Mouse (Mus musculus): Measurements from ENCODE around the gene Vmn1r208. TPM values are rescaled to one million over a fixed set of nuclear protein-coding genes. Genes with fewer than 3 reads are reported as not detected.
"Not testable (repeated sequence)": the region's sequence is repeated elsewhere in the genome, so short reads cannot be mapped to it uniquely, and the experiment has no call there.

Vmn1r208 gene
- total and polyA plus RNA-seq, 3 experiments = 0.07 TPM; not detected in 2

DNA sequence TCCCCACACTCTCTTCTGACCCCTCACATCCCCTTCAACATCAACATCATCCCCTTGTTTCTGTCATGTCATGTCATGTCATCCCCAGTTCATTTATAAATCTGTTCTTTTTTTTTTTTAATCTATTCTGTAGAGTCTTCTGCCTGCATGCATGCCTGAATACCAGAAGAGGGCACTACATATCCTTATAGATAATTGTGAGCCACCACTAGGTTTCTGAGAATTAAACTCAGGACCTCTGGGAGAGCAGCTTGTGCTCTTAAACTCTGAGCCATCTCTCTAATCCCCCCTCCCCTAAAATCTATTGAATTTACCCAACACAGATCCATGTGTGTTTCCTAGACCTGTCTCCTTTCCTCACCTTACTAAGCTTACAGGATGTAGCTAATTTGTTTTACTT, 29.7 kb downstream of the Vmn1r208 start:
- H3K9ac ChIP-seq (ENCODE audit: insufficient read depth, low read depth) = no peak overlapping the region
- H3K27ac ChIP-seq (ENCODE audit: insufficient read depth, low read depth) = no peak overlapping the region
- peak; percentile 17 for DNase-seq (ENCODE audit: extremely low read depth)
- in situ Hi-C loops (cut with MboI; ENCODE audit: low pct_ligation_motif_present, low pct_unique_long_range_greater_than_20kb, low sequenced_read_pairs) (no loop called here), dilution Hi-C loops (cut with MboI; ENCODE audit: extremely low pct_ligation_motif_present, extremely low pct_unique_long_range_greater_than_20kb, low sequenced_read_pairs) (no loop called here)
- no peak overlapping the region for H3K4me2 ChIP-seq (ENCODE audit: insufficient read depth, low read depth, poor library complexity, severe bottlenecking)
- peak; percentile 55 for TF ChIP-seq SMC3 (IDR thresholded peaks at IDR 0.05; ENCODE audit: low read depth, low read length)
- peak; percentile 83 for TF ChIP-seq ZNF384 (IDR thresholded peaks at IDR 0.05; ENCODE audit: low read depth, low read length)
- TF ChIP-seq BHLHE40 (IDR thresholded peaks at IDR 0.05; ENCODE audit: low read depth, low read length) = no peak
- TF ChIP-seq ZMIZ1 (IDR thresholded peaks at IDR 0.05; ENCODE audit: low read depth, low read length) = no peak
- TF ChIP-seq RAD21 (IDR thresholded peaks at IDR 0.05; ENCODE audit: low read depth, low read length) = peak; percentile 65
- TF ChIP-seq CTCF (conservative IDR thresholded peaks at IDR 0.05 in 1 of 2, IDR thresholded peaks at IDR 0.05 in 1 of 2; ENCODE audit: low read depth in 2 of 2, low read length in 2 of 2) = peak; percentile 17 to 67; a peak in 3 of 4 replicates
- no peak for TF ChIP-seq JUND (conservative IDR thresholded peaks at IDR 0.05; ENCODE audit: low read depth, low read length)
- peak; percentile 18; the same call in 1 of the 2 replicates for TF ChIP-seq ZC3H11A (IDR thresholded peaks at IDR 0.05; ENCODE audit: low read depth, low read length)
- no peaks in the 10 kb centered on the region for H3K36me3 ChIP-seq (replicated peaks in 1 of 2; ENCODE audit: control insufficient read depth in 1 of 2, insufficient read depth in 1 of 2, low read length in 1 of 2)
- H3K4me3 ChIP-seq (replicated peaks in 1 of 3; ENCODE audit: low read depth in 2 of 3, low read length in 2 of 3, poor library complexity in 1 of 3) = no peak overlapping the region
- no peaks in the 10 kb centered on the region for H3K4me1 ChIP-seq (ENCODE audit: control insufficient read depth in 1 of 2, insufficient read depth in 2 of 2)
- no peaks in the 10 kb centered on the region for H3K9me3 ChIP-seq (replicated peaks; ENCODE audit: low read length)
- no peaks in the 10 kb centered on the region for H3K79me2 ChIP-seq (replicated peaks; ENCODE audit: control insufficient read depth, extremely low read depth, insufficient read depth, poor library complexity, severe bottlenecking)
- no peaks in the 10 kb centered on the region for H3K27me3 ChIP-seq (replicated peaks)

- H3K9ac ChIP-seq (ENCODE audit: insufficient read depth, low read depth); H3K27ac ChIP-seq (ENCODE audit: insufficient read depth, low read depth); H3K79me2 ChIP-seq (replicated peaks; ENCODE audit: control insufficient read depth, extremely low read depth, insufficient read depth, poor library complexity, severe bottlenecking); H3K4me3 ChIP-seq (replicated peaks in 1 of 3; ENCODE audit: low read depth in 2 of 3, low read length in 2 of 3, poor library complexity in 1 of 3); DNase-seq (ENCODE audit: extremely low read depth); H3K9me3 ChIP-seq (replicated peaks; ENCODE audit: low read length); dilution Hi-C loops (cut with MboI; ENCODE audit: extremely low pct_ligation_motif_present, extremely low pct_unique_long_range_greater_than_20kb, low sequenced_read_pairs); H3K4me2 ChIP-seq (ENCODE audit: insufficient read depth, low read depth, poor library complexity, severe bottlenecking); H3K36me3 ChIP-seq (replicated peaks in 1 of 2; ENCODE audit: control insufficient read depth in 1 of 2, insufficient read depth in 1 of 2, low read length in 1 of 2); H3K4me1 ChIP-seq (ENCODE audit: control insufficient read depth in 1 of 2, insufficient read depth in 2 of 2); H3K27me3 ChIP-seq (replicated peaks); in situ Hi-C loops (cut with MboI; ENCODE audit: low pct_ligation_motif_present, low pct_unique_long_range_greater_than_20kb, low sequenced_read_pairs): not testable (repeated sequence)
Measured at GRCm38 (mm10) chr13:22729529-22729928, 47.7 kb downstream of the Vmn1r208 start, which contains the start of gene Vmn1r207-ps. TSS of gene Vmn1r207-ps (minus strand) at chr13:22729629.

Other genes starting within 250 kb of the Vmn1r208 start
- gene Vmn1r204, start 224.2 kb downstream of the Vmn1r208 start, total RNA-seq (2012; rRNA removed) = not detected in 2 replicates
- gene Vmn1r204, start 224.2 kb downstream of the Vmn1r208 start, total RNA-seq (2014; rRNA removed) = not detected in 2 replicates
- not detected in 2 replicates for gene Vmn1r204, start 224.2 kb downstream of the Vmn1r208 start, polyA plus RNA-seq (2012; ENCODE audit: insufficient read length, low read depth)
- gene Vmn1r205, start 184.4 kb downstream of the Vmn1r208 start, total RNA-seq (2012; rRNA removed) = not detected in 2 replicates
- not detected in 2 replicates for gene Vmn1r205, start 184.4 kb downstream of the Vmn1r208 start, total RNA-seq (2014; rRNA removed)
- gene Vmn1r205, start 184.4 kb downstream of the Vmn1r208 start, polyA plus RNA-seq (2012; ENCODE audit: insufficient read length, low read depth) = not detected in 2 replicates
- not detected in 2 replicates for gene Vmn1r206, start 153.1 kb downstream of the Vmn1r208 start, total RNA-seq (2012; rRNA removed)
- gene Vmn1r206, start 153.1 kb downstream of the Vmn1r208 start, total RNA-seq (2014; rRNA removed) = not detected in 2 replicates
- gene Vmn1r206, start 153.1 kb downstream of the Vmn1r208 start, polyA plus RNA-seq (2012; ENCODE audit: insufficient read length, low read depth) = not detected in 2 replicates
- gene Vmn1r207-ps, start 47.8 kb downstream of the Vmn1r208 start, total RNA-seq (2012; rRNA removed) = not detected in 2 replicates
- gene Vmn1r207-ps, start 47.8 kb downstream of the Vmn1r208 start, total RNA-seq (2014; rRNA removed) = not detected in 2 replicates
- not detected in 2 replicates for gene Vmn1r207-ps, start 47.8 kb downstream of the Vmn1r208 start, polyA plus RNA-seq (2012; ENCODE audit: insufficient read length, low read depth)
- not detected in 2 replicates for gene Vmn1r209, start 32.3 kb upstream of the Vmn1r208 start, total RNA-seq (2012; rRNA removed)
- not detected in 2 replicates for gene Vmn1r209, start 32.3 kb upstream of the Vmn1r208 start, total RNA-seq (2014; rRNA removed)
- gene Vmn1r209, start 32.3 kb upstream of the Vmn1r208 start, polyA plus RNA-seq (2012; ENCODE audit: insufficient read length, low read depth) = not detected in 2 replicates
- not detected in 2 replicates for gene Vmn1r210, start 53.9 kb upstream of the Vmn1r208 start, total RNA-seq (2012; rRNA removed)
- gene Vmn1r210, start 53.9 kb upstream of the Vmn1r208 start, total RNA-seq (2014; rRNA removed) = not detected in 2 replicates
- gene Vmn1r210, start 53.9 kb upstream of the Vmn1r208 start, polyA plus RNA-seq (2012; ENCODE audit: insufficient read length, low read depth) = not detected in 2 replicates
- not detected in 2 replicates for gene Vmn1r211, start 80.2 kb upstream of the Vmn1r208 start, total RNA-seq (2012; rRNA removed)
- gene Vmn1r211, start 80.2 kb upstream of the Vmn1r208 start, total RNA-seq (2014; rRNA removed) = not detected in 2 replicates
- not detected in 2 replicates for gene Vmn1r211, start 80.2 kb upstream of the Vmn1r208 start, polyA plus RNA-seq (2012; ENCODE audit: insufficient read length, low read depth)
- not detected in 2 replicates for gene Vmn1r212, start 106.8 kb upstream of the Vmn1r208 start, total RNA-seq (2012; rRNA removed)
- gene Vmn1r212, start 106.8 kb upstream of the Vmn1r208 start, total RNA-seq (2014; rRNA removed) = not detected in 2 replicates
- not detected in 2 replicates for gene Vmn1r212, start 106.8 kb upstream of the Vmn1r208 start, polyA plus RNA-seq (2012; ENCODE audit: insufficient read length, low read depth)
- gene Vmn1r213, start 230.3 kb upstream of the Vmn1r208 start, total RNA-seq (2012; rRNA removed) = not detected in 2 replicates
- gene Vmn1r213, start 230.3 kb upstream of the Vmn1r208 start, total RNA-seq (2014; rRNA removed) = not detected in 2 replicates
- not detected in 2 replicates for gene Vmn1r213, start 230.3 kb upstream of the Vmn1r208 start, polyA plus RNA-seq (2012; ENCODE audit: insufficient read length, low read depth)